Mouse (Mus musculus): ENCODE data around the gene Stxbp4. TPM values are rescaled to one million over a fixed set of nuclear protein-coding genes. Genes with fewer than 3 reads are reported as not detected.

Gene Stxbp4
- polyA plus RNA-seq, 1 experiment = 0.27 TPM

DNA sequence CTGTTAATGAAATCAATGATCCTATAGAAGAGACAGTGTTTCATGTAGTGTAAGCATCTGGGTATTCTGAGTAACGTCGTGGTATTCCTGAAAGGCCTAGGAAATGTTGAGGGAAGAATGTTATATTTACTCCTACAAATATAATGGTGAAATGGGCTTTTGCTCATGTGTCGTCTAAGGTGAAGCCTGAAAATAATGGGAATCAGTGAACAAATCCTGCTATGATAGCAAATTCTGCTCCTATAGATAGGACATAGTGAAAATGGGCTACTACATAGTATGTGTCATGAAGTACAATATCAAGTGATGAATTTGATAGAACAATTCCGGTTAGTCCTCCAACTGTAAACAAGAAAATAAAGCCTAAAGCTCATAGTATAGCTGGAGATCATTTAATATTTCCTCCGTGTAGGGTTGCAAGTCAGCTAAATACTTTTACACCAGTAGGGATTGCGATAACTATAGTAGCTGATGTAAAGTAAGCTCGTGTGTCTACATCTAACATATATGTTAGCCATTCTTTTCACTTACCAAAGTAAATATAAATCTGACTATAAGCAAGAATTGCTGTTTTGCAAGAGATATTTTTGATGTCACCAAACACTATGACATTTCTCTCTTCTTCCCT is 99.1 kb downstream of the Stxbp4 start:
- TF ChIP-seq GATA1 (IDR thresholded peaks at IDR 0.05; ENCODE audit: low read length) = no peak

DNA sequence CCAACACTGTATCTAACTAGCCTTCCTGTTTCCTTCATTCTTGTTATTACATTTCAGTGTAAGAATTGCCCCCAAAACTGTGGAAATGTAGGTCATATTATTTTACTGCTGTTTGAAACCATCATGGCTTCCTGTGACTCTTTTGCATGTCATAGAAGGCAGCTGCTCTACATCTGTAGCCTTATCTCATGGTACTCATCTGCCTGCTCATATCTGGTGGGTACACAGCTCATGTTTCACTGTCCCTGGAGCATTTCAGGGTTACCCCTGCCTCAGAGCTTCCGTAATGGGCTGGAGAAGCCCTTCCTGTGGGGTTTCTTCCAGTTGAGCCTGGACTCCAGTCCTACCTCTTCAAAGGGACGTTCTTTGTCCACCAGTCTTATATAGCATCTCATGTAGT is 112.6 kb downstream of the Stxbp4 start:
- peak; percentile 7 for TF ChIP-seq GATA1 (IDR thresholded peaks at IDR 0.05; ENCODE audit: low read length)

DNA sequence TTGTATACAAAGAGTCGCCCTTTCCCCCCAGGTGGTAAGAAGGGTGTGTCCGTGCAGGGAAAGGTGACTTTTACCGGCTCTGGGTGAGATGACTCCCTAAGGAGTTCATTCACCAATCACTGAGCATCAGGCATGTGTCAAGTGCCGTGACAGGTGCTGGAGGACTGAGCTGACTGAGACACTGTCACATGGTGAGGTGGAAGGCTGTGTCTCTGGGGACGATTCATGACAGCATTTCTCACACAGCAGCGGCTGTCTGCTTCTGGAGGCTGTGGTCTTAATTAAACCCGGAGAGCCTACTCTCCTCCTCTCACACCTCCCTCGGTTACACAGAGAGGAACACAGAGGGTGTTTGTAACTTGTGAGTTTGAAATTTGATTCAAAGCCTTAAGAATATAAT is 116.8 kb downstream of the Stxbp4 start:
- TF ChIP-seq GATA1 (IDR thresholded peaks at IDR 0.05; ENCODE audit: low read length) = no peak

DNA sequence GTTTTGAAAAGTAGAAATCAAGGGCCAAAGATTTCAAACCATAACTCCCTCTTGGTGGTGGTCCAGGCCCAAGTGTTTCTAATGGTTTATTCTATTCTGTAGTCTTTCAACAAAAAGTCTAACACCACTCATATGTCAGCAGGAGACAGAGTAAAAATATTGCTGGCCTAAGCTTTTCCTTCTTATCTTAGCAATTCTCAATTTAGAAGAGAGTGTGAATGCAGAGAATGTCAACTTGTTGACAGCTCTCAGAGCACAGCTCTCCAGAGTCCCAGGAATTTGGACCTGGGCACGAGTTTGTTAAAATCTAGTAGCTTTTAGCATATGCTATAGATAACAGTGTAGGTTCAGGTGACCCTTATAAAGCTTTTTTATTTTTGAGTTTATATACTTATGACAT is 120.1 kb downstream of the Stxbp4 start:
- TF ChIP-seq GATA1 (IDR thresholded peaks at IDR 0.05; ENCODE audit: low read length) = no peak

DNA sequence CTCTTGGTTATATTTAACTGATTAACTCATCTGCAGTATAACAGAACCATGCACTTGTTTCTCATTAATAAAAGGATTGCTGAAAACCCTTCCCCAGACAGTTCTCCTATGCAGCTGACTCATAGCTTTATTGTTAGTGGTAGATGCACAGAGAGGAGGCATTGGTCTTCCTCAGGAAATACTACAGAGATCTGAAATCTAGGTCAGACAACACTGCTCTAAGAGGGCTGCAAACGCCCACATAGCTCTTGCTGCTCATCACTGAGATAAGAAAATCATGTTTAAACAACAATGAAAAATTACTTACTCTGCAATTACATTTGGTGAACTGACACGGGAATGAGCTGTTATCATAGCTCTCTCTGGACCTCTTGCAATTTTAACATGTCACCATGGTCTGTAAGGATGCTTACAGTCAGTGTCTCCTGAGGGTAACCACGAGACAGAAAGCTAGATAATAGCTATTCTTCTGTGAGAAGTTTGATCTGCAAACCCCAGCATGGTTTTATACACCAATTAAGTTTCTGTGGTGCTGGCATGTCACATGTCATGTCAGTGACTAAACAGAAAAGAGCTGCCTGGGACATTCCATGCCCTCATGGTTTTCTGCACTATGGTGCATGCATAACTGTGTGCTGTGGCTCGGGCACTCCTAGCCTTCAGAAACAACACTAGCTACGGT is 125.2 kb downstream of the Stxbp4 start:
- TF ChIP-seq GATA1 (IDR thresholded peaks at IDR 0.05; ENCODE audit: low read length) = no peak

DNA sequence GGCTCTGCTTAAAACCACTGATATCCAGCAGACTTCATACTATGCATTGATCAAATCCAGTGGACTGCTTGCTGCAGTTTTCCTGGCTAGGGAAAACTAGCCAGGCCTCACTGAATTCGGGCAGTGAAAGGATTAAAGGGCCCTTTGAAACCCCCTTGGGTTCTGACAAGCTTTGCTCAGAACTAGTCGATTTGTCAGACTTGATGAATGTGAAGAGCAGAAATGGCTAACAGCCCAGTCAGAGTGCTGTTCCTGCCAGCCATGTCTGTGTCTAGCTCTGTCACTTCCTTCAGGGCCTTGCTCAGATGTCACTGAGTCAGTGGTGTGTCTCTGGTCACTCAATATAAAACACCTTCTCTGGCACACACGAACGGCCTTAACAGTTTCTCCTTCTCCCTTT is 136.0 kb downstream of the Stxbp4 start:
- no peak for TF ChIP-seq GATA1 (IDR thresholded peaks at IDR 0.05; ENCODE audit: low read length)

DNA sequence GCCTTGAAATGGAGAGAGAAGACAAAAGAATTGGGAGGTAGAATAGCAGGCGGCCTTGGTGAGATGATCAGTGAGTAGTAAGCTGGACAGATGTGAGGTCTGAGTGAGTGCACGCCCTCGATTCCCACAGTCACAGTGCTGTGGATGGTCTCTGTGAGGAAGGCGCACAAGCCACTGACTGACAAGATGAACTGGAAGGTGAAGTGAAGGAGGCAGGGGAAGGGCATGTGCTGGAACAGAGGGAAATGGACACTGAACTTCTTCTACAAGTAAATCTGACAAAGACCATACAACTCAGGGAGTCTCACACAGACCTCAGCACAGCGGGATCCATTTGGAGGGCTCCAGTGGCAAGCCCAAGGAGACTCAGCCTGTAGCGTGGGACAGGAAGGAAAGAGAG is 138.0 kb downstream of the Stxbp4 start:
- no peak for TF ChIP-seq GATA1 (IDR thresholded peaks at IDR 0.05; ENCODE audit: low read length)

DNA sequence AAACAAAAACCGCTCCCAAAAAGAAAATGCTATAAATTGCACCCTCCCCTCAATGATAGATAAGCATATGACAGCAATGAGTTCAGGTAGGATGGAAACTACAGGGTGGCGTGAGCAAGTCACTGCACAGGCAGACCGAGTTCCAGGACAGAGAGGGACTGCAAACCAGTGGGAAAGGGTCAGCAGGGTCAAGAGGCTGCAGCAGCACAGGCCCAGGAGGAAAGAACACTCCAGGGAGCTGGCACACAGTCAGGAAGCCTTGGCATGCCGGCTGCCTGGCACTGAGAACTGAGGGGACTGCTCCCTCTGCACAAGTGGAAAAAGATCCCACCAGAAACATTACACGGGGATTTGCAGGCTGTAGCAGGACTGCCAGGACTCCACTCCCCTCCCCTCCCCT is 139.4 kb downstream of the Stxbp4 start:
- TF ChIP-seq GATA1 (IDR thresholded peaks at IDR 0.05; ENCODE audit: low read length) = no peak

DNA sequence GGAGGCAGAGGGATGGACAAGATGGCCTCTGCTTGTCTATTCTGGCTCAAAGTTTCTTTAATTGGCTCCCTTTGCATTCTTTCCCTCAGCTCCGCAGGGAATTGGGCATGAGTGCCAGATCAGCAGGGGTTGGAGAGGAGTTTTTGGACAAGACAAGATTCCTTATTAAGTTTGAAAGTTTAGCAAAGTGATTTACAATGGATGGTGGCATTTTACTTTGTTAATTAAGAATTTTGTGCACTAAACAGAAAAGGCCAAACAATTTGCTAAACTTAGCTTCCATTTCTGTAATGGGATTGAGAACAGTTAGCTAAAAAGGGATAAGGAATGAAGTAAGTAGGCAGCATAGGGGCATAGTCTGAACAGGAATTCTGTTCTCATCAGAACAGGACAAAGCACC is 142.9 kb downstream of the Stxbp4 start:
- TF ChIP-seq GATA1 (IDR thresholded peaks at IDR 0.05; ENCODE audit: low read length) = no peak

DNA sequence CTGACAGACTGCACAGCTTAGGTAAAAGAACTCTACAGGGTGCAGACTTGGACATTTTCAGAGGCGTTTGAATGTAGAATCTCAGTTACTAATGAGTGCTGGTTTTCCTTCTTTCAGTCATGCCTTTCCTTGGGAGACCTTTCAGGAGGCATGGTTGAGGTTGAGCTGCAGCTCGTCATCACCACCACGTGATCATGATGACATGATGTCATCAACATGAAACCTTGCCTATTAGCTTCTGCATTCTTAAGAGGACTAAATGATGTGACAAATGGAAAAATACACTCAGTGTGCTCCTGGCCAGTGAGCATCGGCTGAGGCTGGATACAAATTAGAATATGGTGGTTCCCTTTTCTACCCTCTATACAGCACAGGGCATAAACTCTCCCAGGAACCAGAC is 145.4 kb downstream of the Stxbp4 start:
- no peak for TF ChIP-seq GATA1 (IDR thresholded peaks at IDR 0.05; ENCODE audit: low read length)

DNA sequence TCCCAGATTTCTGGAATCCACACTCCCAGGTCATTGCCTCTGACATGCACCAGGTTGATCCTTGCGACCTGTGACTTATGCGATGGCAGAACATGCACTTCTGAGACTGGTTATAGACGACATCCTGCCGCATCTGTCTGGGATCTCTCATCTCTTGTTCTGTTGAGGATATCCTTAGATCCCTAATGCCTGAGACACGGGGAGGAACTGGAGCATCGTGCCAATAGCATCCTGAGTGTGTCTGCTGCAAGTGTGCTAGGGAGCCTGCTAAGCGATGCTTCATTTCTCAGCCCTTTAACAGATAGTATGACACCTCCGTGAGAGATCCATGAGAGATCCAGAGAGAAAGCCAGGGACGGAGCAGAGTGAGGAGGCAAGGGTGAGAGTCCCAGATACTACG is 148.7 kb downstream of the Stxbp4 start:
- no peak for TF ChIP-seq GATA1 (IDR thresholded peaks at IDR 0.05; ENCODE audit: low read length)

DNA sequence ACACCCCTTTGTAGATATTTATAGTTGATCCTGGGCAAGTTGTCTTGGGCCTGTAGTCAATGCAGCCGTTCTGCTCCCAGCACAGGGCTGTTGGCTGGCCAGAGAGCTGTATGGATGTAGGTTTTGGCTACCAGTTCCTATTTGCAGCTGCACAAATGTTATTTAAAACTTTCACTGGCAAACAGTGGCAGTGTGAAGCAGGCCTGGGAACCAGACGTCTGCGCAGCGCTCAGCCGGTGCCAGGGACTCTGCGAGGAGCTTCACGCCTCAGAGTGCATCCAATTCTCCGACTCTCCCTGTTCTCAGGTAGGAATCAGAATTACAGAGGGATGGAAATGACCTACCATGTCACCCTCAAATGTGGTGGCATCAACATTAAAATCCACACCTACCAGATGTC is 150.2 kb downstream of the Stxbp4 start:
- TF ChIP-seq GATA1 (IDR thresholded peaks at IDR 0.05; ENCODE audit: low read length) = no peak

DNA sequence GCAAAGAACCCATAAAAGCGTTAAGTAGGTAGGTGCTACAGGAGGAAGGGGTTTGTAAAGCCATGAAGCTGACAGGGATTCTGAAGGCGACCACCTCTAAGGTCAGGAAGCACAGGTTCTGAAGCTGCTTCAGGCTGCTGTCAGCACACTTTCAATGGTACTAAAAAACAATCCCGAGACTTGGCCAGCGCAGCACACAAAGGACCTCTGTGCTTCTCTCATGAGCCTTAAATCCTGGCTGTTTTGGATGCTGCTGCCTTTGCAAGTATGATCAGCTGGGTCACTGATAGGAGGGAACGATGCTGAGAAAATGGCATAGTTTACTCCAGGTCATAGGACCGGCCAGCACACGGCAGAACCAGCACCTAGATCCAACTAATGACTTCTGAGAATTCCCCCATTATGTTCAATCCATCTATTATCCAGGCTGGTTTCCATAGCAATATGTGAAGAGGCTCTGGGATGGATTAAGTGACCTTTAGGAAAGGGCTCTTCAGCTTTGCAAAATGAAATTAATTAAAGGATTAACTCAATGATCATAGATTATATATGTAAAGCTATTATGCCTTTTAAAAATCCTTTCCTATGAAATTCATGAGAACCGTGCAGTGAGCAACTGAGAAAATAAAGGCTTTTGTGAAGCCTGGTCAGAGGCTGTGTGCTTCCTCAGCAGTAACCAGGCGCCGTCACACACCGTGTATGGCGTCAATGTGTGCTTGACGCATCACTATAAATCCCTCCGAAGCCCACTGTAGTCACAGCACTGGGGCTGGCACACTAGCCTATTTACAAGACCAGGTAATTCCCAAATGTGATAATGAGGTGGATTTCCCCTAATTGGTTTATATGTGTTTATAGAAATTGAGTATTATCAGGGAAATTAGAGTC is 152.9 kb downstream of the Stxbp4 start:
- no peak for TF ChIP-seq GATA1 (IDR thresholded peaks at IDR 0.05; ENCODE audit: low read length)

DNA sequence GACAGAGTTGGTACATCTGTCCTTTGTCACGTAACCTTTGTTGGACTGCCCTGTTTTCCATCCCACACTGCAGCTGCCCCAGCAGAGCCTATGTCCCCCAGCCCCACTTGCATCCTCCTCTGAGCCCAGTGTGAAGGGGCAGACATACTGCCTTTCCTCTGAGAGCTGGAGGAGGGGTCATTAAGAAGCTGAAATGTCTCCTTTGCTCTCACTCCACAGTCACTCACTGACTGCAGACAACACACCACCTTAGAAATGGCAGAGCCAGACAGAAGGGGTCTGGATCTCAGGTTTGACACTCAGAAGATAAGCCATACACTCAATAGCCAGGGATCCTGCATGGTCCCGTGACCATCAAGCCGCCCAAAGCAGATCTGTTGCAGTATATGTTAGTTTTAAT is 154.1 kb downstream of the Stxbp4 start:
- no peak for TF ChIP-seq GATA1 (IDR thresholded peaks at IDR 0.05; ENCODE audit: low read length)

DNA sequence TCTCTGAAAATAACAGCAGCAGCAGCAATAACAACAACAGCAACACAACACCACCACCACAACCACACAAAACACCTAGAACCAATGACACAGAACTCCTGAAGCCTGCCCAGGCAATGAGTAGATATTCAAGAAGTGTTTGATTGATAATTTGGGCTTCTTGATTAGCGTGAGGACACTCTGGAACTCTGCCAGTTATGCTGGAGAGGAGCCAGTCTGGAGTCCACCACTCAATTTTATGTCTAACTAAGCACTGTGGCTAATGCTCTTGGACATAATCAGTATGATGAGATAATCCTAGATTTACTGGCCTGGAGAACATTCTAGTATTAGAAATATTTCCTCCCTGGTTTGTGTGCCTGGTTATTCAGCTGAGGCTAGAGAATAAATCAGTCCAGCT is 156.1 kb downstream of the Stxbp4 start:
- no peak for TF ChIP-seq GATA1 (IDR thresholded peaks at IDR 0.05; ENCODE audit: low read length)

DNA sequence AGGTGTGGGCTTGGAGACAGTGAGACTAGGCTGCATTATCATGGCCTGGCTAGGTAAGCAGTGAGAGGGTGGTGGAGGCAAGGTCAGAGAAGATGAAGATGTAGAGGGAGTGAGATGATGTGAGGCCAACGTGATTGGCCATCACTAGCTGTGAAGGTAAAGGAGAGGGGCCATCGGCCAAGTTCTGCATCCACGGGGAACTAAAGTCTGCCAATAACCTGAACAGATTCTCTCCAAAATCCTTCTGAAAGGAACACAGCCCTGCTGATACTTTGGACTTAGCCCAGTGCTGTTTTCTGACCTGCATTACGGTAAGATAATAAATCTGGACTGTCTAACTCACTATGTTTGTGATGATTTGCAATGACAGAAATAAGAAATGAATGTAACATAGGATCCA is 167.6 kb downstream of the Stxbp4 start:
- no peak for TF ChIP-seq GATA1 (IDR thresholded peaks at IDR 0.05; ENCODE audit: low read length)

Measured in G1E-ER4 (cell line).